Mouse (Mus musculus) limb, embryonic 14.5 days (tissue): ENCODE measurements at regions not wholly inside any gene's neighbourhood (a gene's known extent, or its start where the extent isn't known, plus 50 kb on each side); places are given as distances from the start of the nearest gene placed in this dataset.

ENCODE experiments used
- ATAC-seq: fragments of 200-750 bp; cut with Nextera tagmentation; 2 replicates; pipeline ENCODE4 v1.8.0; 2017; ENCODE audit warnings: low read depth, moderate number of reproducible peaks, moderate TSS enrichment; ENCODE audit not compliant: low FRiP score
- DNase-seq: peaks from one replicate; pipeline ENCODE4 v3.0.0-alpha.2; 2015; ENCODE audit warnings: low spot score
- H3K27ac ChIP-seq: fragments of 300-500 bp; sonication (generic); replicated peaks from 2 replicates; pipeline ENCODE4 v1.5.1; 2014; ENCODE audit warnings: low read depth, mild to moderate bottlenecking, low read length, moderate library complexity, mixed read lengths
- H3K27me3 ChIP-seq: fragments of 300-500 bp; sonication (generic); 2 replicates; pipeline ENCODE4 v1.6.1; 2014; ENCODE audit warnings: low read length, mixed read lengths; ENCODE audit not compliant: control insufficient read depth, insufficient read depth
- H3K36me3 ChIP-seq: fragments of 300-500 bp; sonication (generic); 2 replicates; pipeline ENCODE4 v1.6.1; 2014; ENCODE audit warnings: mild to moderate bottlenecking, low read length, moderate library complexity, mixed read lengths; ENCODE audit not compliant: control insufficient read depth, insufficient read depth
- H3K4me1 ChIP-seq: fragments of 300-500 bp; sonication (generic); 2 replicates; pipeline ENCODE4 v1.6.1; 2014; ENCODE audit warnings: antibody characterized with exemption, low read length, mixed read lengths; ENCODE audit not compliant: control insufficient read depth, insufficient read depth
- H3K4me2 ChIP-seq: fragments of 300-500 bp; sonication (generic); replicated peaks from 2 replicates; pipeline ENCODE4 v1.6.1; 2014; ENCODE audit warnings: low read depth, mild to moderate bottlenecking, low read length, moderate library complexity; ENCODE audit not compliant: severe bottlenecking
- H3K4me3 ChIP-seq: fragments of 300-500 bp; sonication (generic); replicated peaks from 2 replicates; pipeline ENCODE4 v1.5.1; 2014; ENCODE audit warnings: low read length
- H3K9ac ChIP-seq: fragments of 300-500 bp; sonication (generic); 2 replicates; pipeline ENCODE4 v1.6.1; 2014; ENCODE audit warnings: mild to moderate bottlenecking, low read depth, low read length, moderate library complexity; ENCODE audit not compliant: severe bottlenecking
- H3K9me3 ChIP-seq: fragments of 300-500 bp; sonication (generic); 2 replicates; pipeline ENCODE4 v1.6.1; 2016; ENCODE audit warnings: low read length; ENCODE audit not compliant: control insufficient read depth
- POLR2A ChIP-seq: fragments of 200-500 bp; IDR thresholded peaks from 2 replicates; pipeline ENCODE4 v1.8.0; 2012; ENCODE audit warnings: inconsistent platforms, mild to moderate bottlenecking, moderate library complexity, borderline replicate concordance; ENCODE audit not compliant: insufficient read depth, insufficient read length; ENCODE audit errors: extremely low read depth
- WGBS: fragments of 180-500 bp; shearing (Covaris S2); extraction: QIAGEN DNeasy Blood & Tissue Kit; methylation state at CpG from one replicate; pipeline ENCODE4 v1.1.7; 2014; 5-methylcytosine and 5-hydroxymethylcytosine counted together

DNA sequence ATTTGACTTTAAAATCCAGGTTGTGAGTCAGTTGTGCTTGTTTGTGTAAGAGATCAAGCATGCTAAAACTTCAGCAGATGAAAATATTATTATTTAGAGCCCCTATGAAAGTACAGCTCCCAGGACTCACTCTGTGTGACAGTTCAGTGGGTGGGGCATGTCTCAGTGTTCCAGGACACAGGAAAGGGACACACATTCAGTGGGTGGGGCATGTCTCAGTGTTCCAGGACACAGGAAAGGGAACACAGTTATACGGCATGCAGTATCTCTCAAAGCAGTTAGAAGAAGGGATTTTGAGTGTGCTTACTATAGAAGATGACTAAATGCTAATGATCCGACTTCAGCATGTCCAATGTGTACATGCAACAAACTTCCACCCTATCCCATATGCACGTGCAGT lies 60.9 kb upstream of the Nkx2-2 start:
- TF ChIP-seq POLR2A = no peak
- Histone ChIP-seq H3K36me3 (no peaks in the 10 kb centered on the region), H3K4me2 (no peak overlapping the region), H3K27ac (no peak overlapping the region), H3K27me3 (no peaks in the 10 kb centered on the region), H3K9ac (no peak overlapping the region), H3K4me3 (no peak overlapping the region), H3K9me3 (no peaks in the 10 kb centered on the region), H3K4me1 (no peaks in the 10 kb centered on the region)
- WGBS = 81% methylated on average over 3 of the region's 3 CpGs
- DNase-seq = no peak
- ATAC-seq = no peak

DNA sequence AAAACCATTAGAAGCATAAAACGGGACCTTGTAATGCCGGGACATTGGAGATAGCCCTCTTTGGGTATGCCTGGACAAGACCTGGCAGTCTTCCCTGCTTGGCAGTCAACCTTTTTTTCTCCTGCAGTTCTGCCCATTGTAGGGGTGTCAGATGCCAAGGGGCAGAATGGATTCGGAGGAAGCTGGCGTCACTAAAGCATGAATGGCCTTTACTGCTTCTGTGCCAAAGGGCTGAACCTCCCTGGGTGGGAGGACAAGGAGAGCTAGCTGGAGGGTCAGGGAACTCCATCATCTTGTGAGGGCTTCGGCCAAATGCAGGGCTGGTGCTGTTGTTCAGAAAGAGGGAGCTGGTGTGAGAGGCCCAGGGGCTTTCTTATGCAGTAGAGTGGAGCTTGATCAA lies 60.1 kb upstream of the Nkx2-2 start:
- H3K36me3 ChIP-seq = no peaks in the 10 kb centered on the region
- no peak overlapping the region for H3K4me3 ChIP-seq
- H3K9me3 ChIP-seq = no peaks in the 10 kb centered on the region
- no peaks in the 10 kb centered on the region for H3K4me1 ChIP-seq
- H3K27ac ChIP-seq = no peak overlapping the region
- no peak overlapping the region for H3K9ac ChIP-seq
- ATAC-seq (no peak), DNase-seq (no peak)
- 59% methylated on average over 5 of the region's 5 CpGs for WGBS
- H3K4me2 ChIP-seq = no peak overlapping the region
- H3K27me3 ChIP-seq = no peaks in the 10 kb centered on the region
- TF ChIP-seq POLR2A = no peak

DNA sequence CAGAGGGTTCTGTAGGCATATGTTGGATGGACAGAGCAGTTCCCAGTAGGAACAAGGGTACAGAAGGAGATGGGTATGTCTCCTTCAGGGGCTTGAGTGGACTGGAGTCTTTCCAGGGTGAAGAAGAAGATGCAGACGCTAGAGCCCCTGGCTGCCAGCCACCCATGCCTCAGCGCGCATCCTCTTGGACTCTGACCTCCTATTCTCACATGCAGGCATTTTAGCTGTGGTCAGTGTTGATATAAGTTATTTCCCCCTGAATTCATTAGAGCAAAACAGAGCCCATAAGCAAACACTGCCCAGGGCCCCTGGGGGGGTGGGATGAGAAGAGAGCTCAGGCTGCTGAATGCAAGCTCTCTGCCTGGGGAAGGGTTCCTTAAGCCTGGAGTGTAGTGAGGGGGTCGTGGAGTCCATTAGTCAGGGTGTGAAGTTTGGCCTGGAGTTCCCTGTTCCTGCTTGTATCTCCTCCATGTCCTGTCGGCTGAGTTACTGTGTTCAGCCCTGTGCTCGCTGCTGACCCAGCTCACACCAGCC lies 54.0 kb upstream of the Nkx2-2 start:
- Histone ChIP-seq H3K4me3 (no peak overlapping the region), H3K9ac (no peak overlapping the region), H3K27me3 (no peaks in the 10 kb centered on the region), H3K27ac (no peak overlapping the region), H3K4me1 (no peaks in the 10 kb centered on the region), H3K36me3 (no peaks in the 10 kb centered on the region), H3K4me2 (no peak overlapping the region), H3K9me3 (no peaks in the 10 kb centered on the region)
- DNase-seq (no peak), ATAC-seq (no peak)
- 75% methylated on average over 6 of the region's 6 CpGs for WGBS
- no peak for TF ChIP-seq POLR2A

DNA sequence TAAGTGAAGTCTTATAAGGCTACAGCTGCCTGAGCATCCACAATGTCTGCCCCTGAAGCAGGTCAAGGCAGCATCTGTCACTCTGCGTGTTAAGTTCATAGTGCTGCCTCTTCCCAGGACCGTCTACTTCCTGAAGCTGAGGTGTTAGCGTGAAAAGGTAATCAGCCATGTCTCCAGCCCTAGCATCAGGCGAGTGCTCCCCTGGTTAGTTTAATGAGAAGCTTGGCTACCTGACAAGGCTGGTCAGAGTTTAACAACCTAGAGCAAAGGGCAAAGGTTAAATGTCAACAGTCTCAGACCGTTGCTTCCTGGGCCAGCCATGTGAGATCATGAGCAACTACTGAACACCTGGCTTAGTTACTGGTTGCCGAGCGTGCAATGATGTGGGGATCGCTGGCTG lies 53.2 kb upstream of the Nkx2-2 start:
- H3K4me3 ChIP-seq = no peak overlapping the region
- ATAC-seq (no peak), DNase-seq (no peak)
- H3K27ac ChIP-seq = no peak overlapping the region
- no peak overlapping the region for H3K4me2 ChIP-seq
- no peaks in the 10 kb centered on the region for H3K27me3 ChIP-seq
- no peaks in the 10 kb centered on the region for H3K9me3 ChIP-seq
- no peak overlapping the region for H3K9ac ChIP-seq
- TF ChIP-seq POLR2A = no peak
- H3K4me1 ChIP-seq = no peaks in the 10 kb centered on the region
- no peaks in the 10 kb centered on the region for H3K36me3 ChIP-seq
- WGBS = 50% methylated on average over 8 of the region's 8 CpGs

DNA sequence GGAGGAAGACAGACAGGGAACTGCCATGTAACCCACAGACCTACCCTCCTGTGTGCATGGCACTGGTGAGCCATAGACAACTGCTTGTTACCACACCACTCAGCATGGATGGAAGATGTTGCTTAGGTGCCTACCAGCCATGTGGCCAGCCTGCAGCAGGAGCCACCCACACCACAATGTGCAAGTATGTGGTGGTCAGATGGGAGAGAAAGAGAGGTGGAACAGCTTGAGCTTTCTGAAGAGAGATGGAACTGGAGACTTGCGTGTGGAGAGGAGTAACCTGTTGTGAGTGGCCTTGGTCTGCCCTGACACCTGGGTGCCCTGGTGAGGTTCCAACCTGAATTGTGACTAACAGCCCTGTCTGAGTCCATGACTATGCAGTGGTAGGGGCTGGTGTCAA lies 50.4 kb upstream of the Nkx2-2 start:
- Histone ChIP-seq H3K4me3 (no peak overlapping the region), H3K27ac (no peak overlapping the region), H3K36me3 (no peaks in the 10 kb centered on the region), H3K4me2 (no peak overlapping the region), H3K4me1 (no peaks in the 10 kb centered on the region), H3K9me3 (no peaks in the 10 kb centered on the region), H3K9ac (no peak overlapping the region), H3K27me3 (no peaks in the 10 kb centered on the region)
- ATAC-seq (no peak), DNase-seq (no peak)
- no peak for TF ChIP-seq POLR2A
- WGBS = 86% methylated on average over 1 of the region's 1 CpGs
